Mouse (Mus musculus) midbrain, postnatal 0 days (tissue): ENCODE results near the gene C130026I21Rik. TPM values are rescaled to one million over a fixed set of nuclear protein-coding genes. Genes with fewer than 3 reads are reported as not detected.
"Not testable (repeated sequence)": the region's sequence is repeated elsewhere in the genome, so short reads cannot be mapped to it uniquely, and the experiment has no call there.

Experiments used
- ATAC-seq: fragments of 200-750 bp; cut with Nextera tagmentation; 2 replicates; pipeline ENCODE4 v1.8.0; 2017; ENCODE audit warnings: moderate number of reproducible peaks, mild to moderate bottlenecking, moderate TSS enrichment, moderate library complexity; ENCODE audit not compliant: low FRiP score
- DNase-seq: peaks from one replicate; pipeline ENCODE4 v3.0.0-alpha.2; 2015; ENCODE audit warnings: low spot score
- H3K27ac ChIP-seq: fragments of 300-500 bp; sonication (generic); 2 replicates; pipeline ENCODE4 v1.5.1; 2014; ENCODE audit warnings: low read depth, mild to moderate bottlenecking, low read length, mixed read lengths
- H3K27me3 ChIP-seq: fragments of 300-500 bp; sonication (generic); 2 replicates; pipeline ENCODE4 v1.6.1; 2014; ENCODE audit warnings: low read length, control low read depth, mixed read lengths; ENCODE audit not compliant: insufficient read depth
- H3K36me3 ChIP-seq: fragments of 300-500 bp; sonication (generic); 2 replicates; pipeline ENCODE4 v1.6.1; 2014; ENCODE audit warnings: low read length, control low read depth, mixed read lengths; ENCODE audit not compliant: insufficient read depth
- H3K4me1 ChIP-seq: fragments of 300-500 bp; sonication (generic); 2 replicates; pipeline ENCODE4 v1.6.1; 2014; ENCODE audit warnings: mild to moderate bottlenecking, control low read depth, antibody characterized with exemption, low read length, mixed read lengths; ENCODE audit not compliant: insufficient read depth
- H3K4me2 ChIP-seq: fragments of 300-500 bp; sonication (generic); 2 replicates; pipeline ENCODE4 v1.6.1; 2014; ENCODE audit warnings: low read depth, mild to moderate bottlenecking, low read length, mixed read lengths; ENCODE audit not compliant: poor library complexity, severe bottlenecking
- H3K4me3 ChIP-seq: fragments of 300-500 bp; sonication (generic); 2 replicates; pipeline ENCODE4 v1.5.1; 2014; ENCODE audit warnings: low read depth, mild to moderate bottlenecking, low read length, moderate library complexity
- H3K9ac ChIP-seq: fragments of 300-500 bp; sonication (generic); replicated peaks from 2 replicates; pipeline ENCODE4 v1.6.1; 2014; ENCODE audit warnings: mild to moderate bottlenecking, low read length, moderate library complexity, mixed read lengths; ENCODE audit not compliant: poor library complexity, severe bottlenecking
- H3K9me3 ChIP-seq: fragments of 300-500 bp; sonication (generic); 2 replicates; pipeline ENCODE4 v1.6.1; 2016; ENCODE audit warnings: low read length, control low read depth
- WGBS: fragments of 180-500 bp; shearing (Covaris S2); extraction: QIAGEN DNeasy Blood & Tissue Kit; methylation state at CpG from one replicate; pipeline ENCODE4 v1.1.7; 2014; 5-methylcytosine and 5-hydroxymethylcytosine counted together
- polyA plus RNA-seq: library from polyadenylated mRNA; unstranded; fragments of >200 nt; fragmentation: Nextera tagmentation; extraction: Ambion mirVana; gene quantifications from 2 replicates; pipeline ENCODE4 v1.2.1, GENCODE M21; 2015
- total RNA-seq: library from RNA; depleted of rRNA; stranded (reverse); fragments of >200 nt; gene quantifications from 2 replicates; pipeline ENCODE4 v1.2.3, GENCODE M21; 2014

The C130026I21Rik gene
- total and polyA plus RNA-seq, 2 experiments from 2014 or later = not detected

DNA sequence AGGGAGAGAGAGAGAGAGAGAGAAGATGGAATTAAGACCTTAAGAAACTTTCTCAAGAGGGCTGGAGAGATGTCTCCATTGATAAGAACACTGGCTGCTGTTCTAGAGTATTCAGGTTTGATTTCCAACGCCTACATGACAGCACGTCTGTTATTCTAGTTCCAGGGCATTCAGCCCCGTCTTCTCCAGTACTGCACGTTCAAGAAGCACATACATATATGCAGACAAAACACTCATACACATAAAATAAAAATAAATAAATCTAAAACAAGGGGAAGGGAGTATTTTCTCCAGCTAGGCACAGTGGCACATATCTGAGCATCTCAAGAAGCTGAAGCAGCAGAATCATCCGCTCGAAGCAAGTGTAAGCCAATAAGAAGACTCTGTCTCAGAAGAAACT lies 234.6 kb downstream of the C130026I21Rik start:
- 71% methylated on average over 4 of the region's 6 CpGs for WGBS
- H3K4me1 ChIP-seq, H3K27ac ChIP-seq, H3K27me3 ChIP-seq, H3K4me2 ChIP-seq, ATAC-seq, H3K9me3 ChIP-seq, H3K4me3 ChIP-seq, H3K9ac ChIP-seq, H3K36me3 ChIP-seq, DNase-seq: not testable (repeated sequence)

DNA sequence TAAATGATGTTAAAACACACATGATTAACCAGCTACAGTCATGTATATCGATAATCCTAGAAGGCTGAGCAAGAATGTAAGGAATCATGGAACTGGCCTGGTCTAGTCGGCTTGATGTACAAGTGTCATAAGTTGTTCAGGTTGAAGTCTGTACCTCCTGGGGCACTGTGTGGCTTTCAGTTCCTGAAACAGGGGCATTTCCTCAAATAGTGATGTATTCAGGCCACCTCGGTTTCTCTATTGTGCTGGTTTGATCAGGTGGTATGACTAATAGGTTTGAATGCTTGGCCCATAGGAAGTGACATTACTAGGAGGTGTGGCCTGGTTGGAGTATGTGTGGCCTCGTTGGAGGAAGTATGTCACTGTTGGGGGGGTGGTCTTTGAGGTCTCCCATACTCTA lies 236.0 kb downstream of the C130026I21Rik start:
- not testable (repeated sequence) for H3K27me3 ChIP-seq, H3K36me3 ChIP-seq, H3K9ac ChIP-seq, H3K9me3 ChIP-seq, H3K27ac ChIP-seq, DNase-seq, H3K4me1 ChIP-seq, ATAC-seq, H3K4me3 ChIP-seq, H3K4me2 ChIP-seq
- WGBS = 91% methylated on average over 3 of the region's 4 CpGs

DNA sequence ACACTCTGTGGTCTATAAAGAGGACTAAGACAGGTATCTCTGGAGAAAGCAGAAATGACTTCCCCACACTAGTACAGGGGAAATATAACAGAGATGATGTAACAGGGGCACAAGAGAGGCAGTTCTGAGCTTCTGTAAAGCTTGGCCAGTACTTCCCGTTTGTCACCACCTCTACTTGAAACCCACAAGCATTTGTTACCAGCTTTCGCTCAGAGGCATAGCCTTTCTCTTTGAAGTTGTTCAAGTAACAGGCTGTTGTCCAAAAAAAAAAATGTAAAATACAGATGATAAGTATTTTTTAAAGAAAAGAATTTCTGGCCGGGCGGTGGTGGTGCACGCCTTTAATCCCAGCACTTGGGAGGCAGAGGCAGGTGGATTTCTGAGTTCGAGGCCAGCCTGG lies 236.8 kb downstream of the C130026I21Rik start:
- 95% methylated on average over 5 of the region's 6 CpGs for WGBS
- not testable (repeated sequence) for H3K36me3 ChIP-seq, H3K4me1 ChIP-seq, ATAC-seq, H3K9ac ChIP-seq, H3K27ac ChIP-seq, H3K9me3 ChIP-seq, H3K27me3 ChIP-seq, H3K4me3 ChIP-seq, H3K4me2 ChIP-seq
- peak; percentile 0 for DNase-seq

DNA sequence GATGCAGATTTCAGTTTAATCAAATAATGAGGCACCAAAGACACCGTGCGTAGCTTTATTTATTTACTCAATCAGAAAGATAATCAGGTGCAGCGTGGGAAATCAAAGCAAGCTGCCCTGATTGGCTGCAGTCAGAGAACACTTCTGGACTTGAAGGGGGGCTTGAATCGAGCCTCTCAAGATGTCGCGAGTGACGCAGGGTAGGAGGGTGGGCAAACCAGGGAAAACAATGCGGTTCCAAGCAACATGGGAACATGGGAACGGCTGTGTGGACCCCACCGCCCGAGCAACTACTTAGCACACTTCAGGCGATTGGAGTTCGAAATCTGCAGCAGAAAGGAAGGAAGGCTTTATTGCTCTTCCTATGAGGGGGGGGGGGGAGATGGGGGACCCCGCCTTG lies 240.2 kb downstream of the C130026I21Rik start:
- not testable (repeated sequence) for H3K4me2 ChIP-seq, H3K27ac ChIP-seq, H3K9me3 ChIP-seq, H3K36me3 ChIP-seq, ATAC-seq, H3K27me3 ChIP-seq, H3K9ac ChIP-seq, DNase-seq, H3K4me3 ChIP-seq, H3K4me1 ChIP-seq
- 46% methylated on average over 12 of the region's 14 CpGs for WGBS

DNA sequence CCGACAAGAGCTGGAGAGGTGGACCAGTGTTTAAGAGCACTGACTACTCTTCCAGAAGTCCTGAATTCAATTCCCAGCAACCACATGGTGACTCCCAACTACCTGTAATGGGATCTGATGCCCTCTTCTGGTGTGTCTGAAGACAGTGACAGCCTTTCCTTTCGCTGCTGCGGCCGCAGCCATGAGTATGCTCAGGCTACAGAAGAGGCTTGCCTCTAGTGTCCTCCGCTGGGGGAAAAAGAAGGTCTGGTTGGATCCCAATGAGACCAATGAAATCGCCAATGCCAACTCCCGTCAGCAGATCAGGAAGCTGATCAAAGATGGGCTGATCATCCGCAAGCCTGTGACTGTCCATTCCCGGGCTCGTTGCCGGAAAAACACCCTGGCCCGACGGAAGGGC lies 258.4 kb downstream of the C130026I21Rik start:
- not testable (repeated sequence) for H3K9me3 ChIP-seq, H3K27ac ChIP-seq, H3K27me3 ChIP-seq, DNase-seq, H3K4me2 ChIP-seq, ATAC-seq, H3K4me3 ChIP-seq, H3K36me3 ChIP-seq, H3K4me1 ChIP-seq, H3K9ac ChIP-seq
- WGBS = 95% methylated on average over 12 of the region's 13 CpGs

DNA sequence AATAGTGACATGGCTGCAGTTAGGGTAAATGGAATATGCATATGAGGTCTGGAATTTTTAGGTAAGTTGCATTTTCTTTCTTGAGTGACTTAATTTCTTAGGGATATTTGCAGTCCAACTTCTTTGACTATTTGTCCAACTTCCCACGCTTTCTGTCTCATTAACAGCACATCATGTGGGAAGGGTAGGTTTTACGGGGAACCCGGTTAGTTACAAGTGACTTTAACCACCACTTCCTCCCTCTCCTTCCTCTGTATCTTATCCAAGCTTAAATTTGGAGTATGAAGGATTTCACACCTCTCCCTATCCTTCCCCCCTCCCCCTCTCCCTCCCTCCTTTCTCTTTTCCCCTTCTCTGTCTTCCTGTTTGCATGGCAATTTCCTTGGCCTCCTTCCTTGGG lies 259.4 kb downstream of the C130026I21Rik start:
- DNase-seq, H3K36me3 ChIP-seq, H3K27ac ChIP-seq, H3K4me2 ChIP-seq, H3K9me3 ChIP-seq, H3K4me3 ChIP-seq, H3K9ac ChIP-seq, H3K27me3 ChIP-seq, H3K4me1 ChIP-seq, ATAC-seq: not testable (repeated sequence)
- WGBS = 86% methylated on average over 1 of the region's 3 CpGs

DNA sequence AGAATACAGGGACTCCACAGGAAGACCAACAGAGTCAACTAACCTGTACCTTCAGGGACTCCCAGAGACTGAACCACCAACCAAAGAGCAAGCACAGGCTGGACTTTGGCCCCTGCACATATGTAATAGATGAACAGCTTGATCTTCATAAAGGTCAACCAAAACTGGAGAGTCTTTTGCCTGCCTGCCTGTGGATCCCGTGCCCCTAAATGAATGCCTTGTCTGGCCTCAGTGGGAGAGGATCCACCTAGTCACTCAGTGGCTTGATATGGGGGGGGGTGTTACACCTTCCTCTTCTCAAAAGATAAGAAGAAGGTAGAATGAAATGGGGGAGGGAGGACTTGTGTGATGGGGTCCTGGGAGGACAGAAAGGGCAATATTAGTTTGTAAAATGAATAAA lies 262.6 kb downstream of the C130026I21Rik start:
- not testable (repeated sequence) for DNase-seq, ATAC-seq
- 67% methylated on average over 1 of the region's 1 CpGs for WGBS

DNA sequence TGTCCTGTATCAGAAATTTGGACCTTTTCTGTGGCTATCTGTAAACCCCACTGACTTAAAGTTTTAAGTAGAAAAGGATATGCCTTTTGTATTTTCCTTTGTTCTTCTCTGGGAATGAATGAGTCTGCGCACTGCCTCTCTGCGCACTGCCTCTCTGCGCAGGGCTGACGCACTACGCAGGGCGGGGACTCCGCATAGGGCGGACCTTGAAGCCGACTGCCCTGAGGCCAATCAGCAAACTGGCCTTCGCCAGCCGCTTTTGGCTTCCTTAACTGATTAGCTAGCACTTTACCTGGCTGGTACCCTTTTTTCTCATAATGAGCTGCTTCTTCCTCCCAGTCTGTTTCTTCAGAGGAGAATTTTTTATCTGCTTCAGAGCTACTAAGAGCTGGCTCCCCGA lies 271.1 kb downstream of the C130026I21Rik start:
- H3K9me3 ChIP-seq, H3K27ac ChIP-seq, H3K27me3 ChIP-seq, H3K9ac ChIP-seq, H3K36me3 ChIP-seq, ATAC-seq, H3K4me3 ChIP-seq, DNase-seq, H3K4me2 ChIP-seq, H3K4me1 ChIP-seq: not testable (repeated sequence)
- WGBS = 99% methylated on average over 5 of the region's 12 CpGs

More for the DNA sequence above, 262.6 kb downstream of the C130026I21Rik start:
- H3K4me2 ChIP-seq, H3K27me3 ChIP-seq, H3K4me3 ChIP-seq, H3K9me3 ChIP-seq, H3K4me1 ChIP-seq, H3K9ac ChIP-seq, H3K27ac ChIP-seq, H3K36me3 ChIP-seq: not testable (repeated sequence)

DNA sequence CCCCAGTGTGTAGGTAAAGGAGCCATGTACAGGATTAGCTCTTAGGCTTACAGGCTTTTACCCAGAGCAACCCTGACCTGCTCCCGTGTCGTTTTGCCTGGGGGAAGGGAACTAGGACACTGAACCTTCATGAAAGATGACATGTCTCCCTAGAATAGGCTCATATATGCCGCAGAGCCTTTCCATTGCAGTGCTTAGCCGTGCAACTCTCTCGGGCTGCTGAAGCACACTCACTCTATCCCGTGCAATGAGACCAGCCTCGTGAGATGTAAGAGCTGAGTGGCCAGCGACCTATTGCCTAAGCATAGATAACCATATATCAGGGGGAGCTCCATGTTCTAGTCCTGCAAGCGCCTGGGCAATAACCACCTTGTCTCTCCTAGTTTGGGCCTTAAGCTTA lies 274.1 kb downstream of the C130026I21Rik start:
- not testable (repeated sequence) for H3K9ac ChIP-seq, H3K27ac ChIP-seq, ATAC-seq, H3K27me3 ChIP-seq, H3K4me2 ChIP-seq, H3K36me3 ChIP-seq, H3K4me3 ChIP-seq, H3K4me1 ChIP-seq, DNase-seq, H3K9me3 ChIP-seq
- WGBS = 82% methylated on average over 5 of the region's 9 CpGs
